Mouse (Mus musculus): Measurements from ENCODE around the gene Adamts7.

The Adamts7 gene

DNA sequence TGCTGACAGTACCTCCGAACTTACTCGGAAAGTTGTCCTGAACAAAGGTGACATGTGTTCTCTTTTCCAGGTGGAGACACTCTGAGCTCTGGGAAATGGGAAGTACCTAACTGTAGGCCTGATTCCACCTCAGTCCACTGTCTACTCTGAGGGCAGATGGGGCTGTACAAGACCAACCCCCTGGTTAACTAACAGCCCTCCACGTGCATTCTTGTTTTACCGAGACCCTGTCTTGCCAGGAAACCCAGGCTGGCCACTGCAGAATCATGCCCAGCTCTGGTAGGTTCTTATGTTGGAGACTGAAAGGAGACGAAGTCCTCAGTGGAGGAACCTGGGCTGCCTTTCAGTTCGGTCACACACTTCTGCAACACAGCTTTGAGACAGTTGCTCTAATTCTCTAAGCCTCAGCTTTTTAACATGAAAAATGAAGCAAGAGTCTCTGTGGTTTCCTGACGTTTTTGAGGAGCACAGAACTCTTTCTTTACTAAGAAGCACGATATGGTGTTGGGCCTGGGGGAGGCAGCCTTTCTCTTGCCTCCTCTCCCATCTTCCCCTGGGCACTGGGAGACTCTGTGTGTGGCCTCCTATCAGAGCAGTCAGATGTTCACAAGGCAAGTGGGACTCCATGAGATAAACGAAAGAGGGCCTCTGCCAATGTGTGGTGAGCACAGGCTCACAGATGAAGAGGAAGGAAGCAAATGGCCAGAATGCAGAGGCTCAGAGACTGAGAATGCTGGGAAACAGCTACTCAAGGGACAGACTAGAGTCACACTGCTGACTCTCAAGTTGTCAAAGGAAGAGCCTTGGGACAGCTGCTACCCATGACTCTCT is 74.6 kb downstream of the Adamts7 start:
- no peak for DNase-seq

DNA sequence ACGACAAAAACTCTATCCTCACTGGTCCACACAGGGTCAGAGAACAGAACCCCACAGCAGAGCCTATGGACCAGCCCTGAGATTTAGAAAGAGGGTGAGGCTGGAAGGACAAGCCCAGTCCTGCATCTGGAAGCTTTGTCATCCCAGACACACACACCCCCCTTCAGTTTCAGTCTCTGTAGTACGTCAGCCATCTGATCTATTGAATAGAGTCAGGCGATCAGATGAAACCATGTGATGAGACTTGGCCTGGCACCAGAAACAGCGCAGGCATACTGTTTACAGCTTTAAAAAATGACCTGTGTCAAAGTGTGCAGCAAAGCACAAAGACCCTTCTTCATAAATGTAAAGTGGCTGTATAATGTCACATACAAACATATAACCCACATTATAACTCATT is 77.7 kb downstream of the Adamts7 start:
- DNase-seq, result no peak

- no peak for DNase-seq
Observed at GRCm38 (mm10) chr9:90241041-90241440, 78.2 kb downstream of the Adamts7 start.

GRCm38 (mm10) chr9:90241618-90242017 is 78.7 kb downstream of the Adamts7 start:
- peak in 1 of 2 experiments; percentile 27 for DNase-seq

DNA sequence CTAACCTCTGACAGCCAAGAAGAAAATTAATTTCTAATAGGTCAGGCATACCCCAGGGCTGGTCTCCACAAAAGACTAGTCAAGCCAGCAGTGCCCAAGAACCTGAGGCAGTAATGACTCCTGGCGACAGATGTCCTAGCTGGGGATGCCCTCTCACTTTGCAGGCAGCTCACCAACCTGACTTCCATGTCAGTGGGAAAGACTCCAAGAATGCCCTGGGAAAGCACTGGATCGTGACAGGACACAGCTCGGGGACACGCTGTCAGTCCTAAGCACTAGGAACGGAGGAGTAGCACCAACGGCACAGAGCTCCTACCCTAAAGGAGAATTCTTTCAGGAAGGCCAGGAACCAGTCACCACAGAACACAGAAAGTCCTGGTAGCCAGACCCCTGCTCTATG is 79.4 kb downstream of the Adamts7 start:
- DNase-seq, result no peak

DNA sequence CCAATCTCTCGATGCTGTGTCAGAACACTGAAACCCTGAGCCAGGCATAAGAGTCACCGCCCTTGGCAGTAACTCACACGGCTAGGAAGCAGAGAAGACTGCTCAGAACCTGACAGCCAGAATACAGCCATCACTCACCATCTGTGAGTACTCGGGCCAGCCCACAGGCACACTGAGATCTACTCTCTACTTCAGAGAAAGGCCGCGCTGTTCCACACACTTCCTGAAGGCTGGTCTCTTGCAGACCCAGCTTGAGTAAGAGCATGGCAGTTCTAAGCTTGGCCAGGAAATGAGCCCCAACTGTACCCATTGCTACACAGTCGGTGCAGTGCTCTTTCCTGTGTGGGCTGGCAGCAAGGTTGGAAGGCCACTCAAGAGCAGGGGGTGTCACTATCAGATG is 80.0 kb downstream of the Adamts7 start:
- no peak for DNase-seq

DNA sequence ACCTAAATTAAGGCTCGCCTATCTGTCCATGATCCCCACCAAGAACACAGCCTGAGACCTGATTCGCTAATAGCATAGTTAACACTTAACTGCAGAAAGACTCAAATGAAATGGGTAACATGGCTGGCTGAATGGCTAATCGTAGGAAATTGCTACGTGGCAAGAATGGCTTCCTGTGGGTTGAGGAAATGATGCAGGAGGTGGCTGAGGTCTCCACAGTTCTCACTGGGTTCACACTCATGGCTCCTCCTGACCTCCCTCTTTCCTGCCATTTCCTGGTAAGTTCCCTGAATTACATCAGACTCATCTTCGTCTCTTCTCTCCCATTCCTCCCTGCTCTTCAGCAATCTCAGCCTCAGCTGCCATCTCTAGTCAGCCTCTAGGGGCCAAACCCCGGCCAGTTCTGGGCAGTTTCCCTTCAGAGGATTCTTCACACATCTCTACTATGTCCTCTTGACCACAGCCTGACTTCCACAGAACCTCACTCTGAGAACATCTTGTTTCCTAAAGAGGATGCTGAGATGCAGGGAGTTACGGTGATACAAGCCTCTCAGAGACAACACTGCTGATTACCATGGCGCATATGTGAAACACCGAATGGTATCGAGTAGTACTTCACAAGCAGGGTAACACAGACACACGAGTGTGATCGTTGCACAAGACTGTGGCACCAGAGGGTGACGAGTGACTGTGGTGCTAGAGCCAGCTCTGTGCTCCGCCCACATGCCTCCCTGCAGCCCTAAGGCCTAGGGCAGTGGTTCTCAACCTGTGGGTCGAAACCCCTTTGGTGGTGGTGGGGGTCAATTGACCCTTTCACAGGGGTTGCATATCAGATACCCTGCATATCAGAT is 81.7 kb downstream of the Adamts7 start:
- no peak for DNase-seq

DNA sequence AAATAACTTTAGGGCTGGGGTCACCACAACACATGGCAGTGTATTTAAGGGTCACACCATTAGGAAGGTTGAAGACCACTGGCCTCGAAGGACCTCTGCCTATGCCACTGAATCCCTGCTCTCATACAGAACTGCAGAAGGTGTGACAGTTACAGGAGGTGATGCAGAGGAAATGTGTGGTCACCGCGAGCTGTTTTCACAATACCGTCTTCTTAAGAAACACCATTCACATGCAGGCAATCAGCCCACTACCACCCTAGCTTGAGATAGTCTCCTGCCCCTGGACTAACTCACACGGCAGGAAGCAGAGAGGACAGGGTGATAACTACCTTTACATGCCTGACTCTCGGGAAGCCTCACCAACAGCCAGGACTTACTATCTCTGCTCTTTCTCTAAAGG is 82.3 kb downstream of the Adamts7 start:
- DNase-seq, result no peak

DNA sequence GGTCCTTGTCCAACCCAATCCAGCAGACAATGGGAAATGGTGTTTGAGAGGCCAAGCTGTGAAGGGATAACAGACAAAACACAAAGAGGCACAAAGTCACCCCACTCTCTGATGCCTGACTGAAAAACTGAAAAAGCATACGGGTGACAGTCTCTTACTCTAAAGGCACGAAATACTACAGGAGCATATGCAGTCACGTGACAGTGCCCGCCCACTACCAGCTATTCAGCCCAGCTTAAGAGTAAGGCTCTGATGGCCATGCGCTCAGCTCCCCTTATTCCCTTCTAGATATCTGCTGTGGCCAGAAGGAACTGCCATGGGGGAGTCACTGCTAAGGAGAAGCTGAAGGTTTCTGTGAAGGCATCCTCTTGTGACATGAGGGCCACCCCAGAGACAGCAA is 82.9 kb downstream of the Adamts7 start:
- DNase-seq, result no peak

- DNase-seq, result no peak
Observed at GRCm38 (mm10) chr9:90247316-90247715, 84.4 kb downstream of the Adamts7 start.

- DNase-seq, result no peak
Observed at GRCm38 (mm10) chr9:90248326-90248725, 85.5 kb downstream of the Adamts7 start.

DNA sequence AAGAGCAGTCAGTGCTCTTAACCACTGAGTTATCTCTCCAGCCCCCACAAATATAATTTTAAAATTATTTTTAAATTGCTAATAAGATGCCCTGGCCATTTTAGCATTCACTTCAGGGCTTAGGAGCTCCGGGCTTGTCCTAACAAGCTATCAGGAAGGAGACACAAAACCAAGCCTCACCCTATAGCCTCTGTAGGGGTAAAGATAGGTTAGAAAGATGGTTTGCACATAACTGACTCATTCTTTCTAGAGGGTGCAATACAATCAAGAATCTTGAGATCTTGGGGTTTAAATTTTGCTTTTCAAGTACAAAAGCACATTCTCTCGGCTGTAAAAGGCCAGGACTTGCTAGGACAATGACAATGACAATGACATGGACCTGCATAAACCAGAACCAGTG is 86.2 kb downstream of the Adamts7 start:
- DNase-seq, result no peak

DNA sequence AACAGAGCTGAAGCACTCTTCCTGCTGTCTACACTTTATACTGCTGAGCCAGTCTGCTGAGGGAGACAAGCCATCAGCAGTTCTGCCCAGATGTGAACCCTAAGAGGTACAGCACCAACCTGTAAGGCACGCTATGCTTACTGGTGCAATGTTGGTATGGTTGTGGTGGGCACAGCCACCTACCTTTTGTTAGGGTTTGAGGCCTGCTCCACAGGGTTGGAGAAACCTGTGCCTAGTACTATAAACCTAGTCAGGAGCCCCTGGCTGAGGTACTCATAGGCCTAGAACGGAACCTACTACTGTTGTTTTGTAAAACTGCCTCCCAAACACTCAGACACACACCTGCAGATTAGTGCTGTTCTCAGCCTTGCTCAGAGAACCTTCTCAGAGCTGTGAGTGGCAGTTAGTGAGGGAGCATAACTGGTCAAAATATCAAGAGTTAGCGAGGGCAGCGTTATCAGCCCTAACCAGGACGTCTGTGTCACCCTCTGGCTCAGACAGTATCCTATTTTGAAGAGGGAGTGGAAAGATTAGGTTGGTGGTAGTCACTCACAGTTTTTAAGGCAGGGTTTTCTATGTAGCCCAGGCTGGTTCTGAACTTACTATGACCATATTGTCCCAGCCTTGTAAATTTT is 87.4 kb downstream of the Adamts7 start:
- DNase-seq, result no peak

- no peak for DNase-seq
Observed at GRCm38 (mm10) chr9:90250964-90251750, 88.3 kb downstream of the Adamts7 start.

DNA sequence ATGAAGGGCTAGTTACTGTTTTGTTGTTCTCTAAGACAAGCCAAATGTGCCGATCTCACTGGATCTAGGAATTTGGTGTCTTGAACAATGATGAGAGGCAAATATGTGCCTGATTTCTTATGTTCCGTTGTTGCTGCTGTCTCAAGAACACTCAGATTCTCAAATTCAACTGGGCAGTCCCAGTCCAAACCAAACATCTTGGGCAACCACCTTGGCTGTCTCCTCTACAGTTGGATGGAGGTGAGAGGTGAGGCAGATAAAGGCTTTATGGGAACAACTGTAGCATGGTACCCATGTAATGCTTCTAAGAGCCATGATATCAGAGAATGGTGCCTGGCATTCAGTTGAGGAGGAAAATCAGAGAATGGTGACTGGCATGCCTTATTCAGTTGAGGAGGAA is 90.3 kb downstream of the Adamts7 start:
- no peak for DNase-seq

- no peak for DNase-seq
Observed at GRCm38 (mm10) chr9:90255844-90256405, 93.1 kb downstream of the Adamts7 start.

DNA sequence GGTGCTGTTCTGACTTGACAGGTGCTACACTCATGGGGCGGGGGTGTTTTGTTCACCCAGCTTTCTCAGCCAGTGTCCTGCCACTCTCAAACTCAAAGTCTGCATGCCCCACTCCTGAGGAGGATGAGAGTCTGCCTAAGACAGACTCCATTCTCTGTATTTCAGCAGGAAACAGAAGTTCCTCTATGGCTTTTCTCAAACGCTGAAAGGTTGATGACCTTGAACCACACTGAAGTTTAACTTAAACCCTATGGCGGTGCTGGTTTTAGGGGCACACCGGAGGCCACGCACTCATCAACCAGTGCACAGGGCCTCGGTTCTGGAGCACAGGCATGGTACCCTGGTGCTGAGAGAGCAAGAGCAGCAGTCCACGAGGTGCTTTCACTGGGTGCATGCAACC is 94.4 kb downstream of the Adamts7 start:
- no peak for DNase-seq

Measured in kidney, postnatal 4 days (tissue).